Mouse (Mus musculus) testis, postnatal 10 days (tissue): ENCODE measurements around the gene 1810046K07Rik.

Experiments used
- DNase-seq: peaks from one replicate; pipeline ENCODE4 v3.0.0; 2021; ENCODE audit warnings: low spot score

Gene 1810046K07Rik

DNA sequence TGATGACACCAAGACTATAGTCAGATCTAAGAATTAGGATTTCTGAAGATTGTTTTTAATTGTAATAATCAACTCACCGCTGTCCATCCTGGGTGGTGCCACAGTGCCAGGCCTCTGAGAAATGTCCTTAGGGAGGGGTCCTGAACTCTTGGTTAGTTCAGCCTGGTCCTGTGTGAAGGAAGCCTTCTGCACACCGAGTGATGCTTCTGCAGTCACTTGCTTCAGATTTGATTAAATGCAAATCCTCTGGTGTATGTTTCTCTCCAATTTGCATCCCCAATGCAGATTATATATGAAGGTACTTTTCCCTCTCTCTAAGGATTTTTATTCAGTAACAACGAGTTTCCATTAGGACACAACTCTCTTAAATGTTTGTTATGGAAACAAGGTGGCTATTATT lies at the start of gene 1810046K07Rik:
Gene 1810046K07Rik, minus strand, starts transcription at position 187 of the 400 bp plus-strand sequence.
- no peak for DNase-seq

DNA sequence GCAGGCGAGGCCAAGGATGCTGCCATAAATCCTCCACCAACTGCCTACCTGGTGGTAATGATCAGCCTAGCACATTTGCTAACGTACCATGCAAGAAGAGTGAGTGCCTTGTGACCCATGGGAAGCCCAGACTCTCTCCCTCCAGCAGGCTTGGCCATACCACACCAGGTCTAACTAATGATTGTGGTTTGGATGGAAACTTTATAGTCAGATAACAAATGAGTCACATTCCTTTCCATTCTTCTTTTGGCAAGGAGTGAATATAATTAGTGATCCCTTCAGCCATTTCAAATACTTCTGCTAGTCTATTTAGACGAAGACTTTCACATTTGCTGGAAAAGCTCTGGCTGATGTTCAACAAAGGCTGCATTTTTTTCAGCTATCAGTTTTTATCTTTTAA lies 40.8 kb upstream of the 1810046K07Rik start:
- no peak for DNase-seq

DNA sequence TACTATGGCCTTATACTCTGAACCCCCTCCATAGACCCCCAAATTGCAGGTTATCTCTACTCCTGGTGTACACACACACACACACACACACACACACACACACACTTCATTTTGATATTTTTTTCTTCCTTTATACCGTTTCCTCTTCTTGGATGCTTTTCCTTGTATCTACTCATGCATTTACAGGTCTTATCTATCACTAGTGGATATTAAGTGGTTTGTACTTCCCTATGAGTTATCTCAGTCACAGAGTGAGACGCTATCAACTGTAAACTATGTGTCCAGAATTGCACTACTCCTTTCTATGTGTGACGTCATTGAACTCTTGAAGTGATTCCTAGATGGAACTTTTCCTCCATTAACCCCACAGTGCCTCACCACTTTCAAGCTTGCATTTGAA lies 38.4 kb upstream of the 1810046K07Rik start:
- no peak for DNase-seq

DNA sequence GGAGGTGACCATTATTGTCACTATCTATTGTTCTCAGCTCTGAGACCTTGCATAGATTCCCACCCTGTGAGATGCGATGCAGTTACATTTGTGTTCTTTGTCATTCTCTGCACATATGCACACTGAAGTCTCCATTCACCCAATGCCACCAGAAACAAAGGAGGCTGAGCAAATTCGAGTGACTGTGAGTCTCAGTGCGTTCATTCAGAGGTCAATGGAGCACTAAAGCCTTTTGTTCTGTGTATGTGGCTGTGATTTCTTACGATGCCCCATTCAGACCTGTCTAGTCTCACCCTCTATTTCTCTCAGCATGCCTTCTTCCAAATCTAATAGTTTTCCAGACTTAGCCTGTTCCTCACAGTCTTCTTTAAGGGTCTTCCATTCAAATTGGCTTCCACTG lies 35.3 kb upstream of the 1810046K07Rik start:
- no peak for DNase-seq

DNA sequence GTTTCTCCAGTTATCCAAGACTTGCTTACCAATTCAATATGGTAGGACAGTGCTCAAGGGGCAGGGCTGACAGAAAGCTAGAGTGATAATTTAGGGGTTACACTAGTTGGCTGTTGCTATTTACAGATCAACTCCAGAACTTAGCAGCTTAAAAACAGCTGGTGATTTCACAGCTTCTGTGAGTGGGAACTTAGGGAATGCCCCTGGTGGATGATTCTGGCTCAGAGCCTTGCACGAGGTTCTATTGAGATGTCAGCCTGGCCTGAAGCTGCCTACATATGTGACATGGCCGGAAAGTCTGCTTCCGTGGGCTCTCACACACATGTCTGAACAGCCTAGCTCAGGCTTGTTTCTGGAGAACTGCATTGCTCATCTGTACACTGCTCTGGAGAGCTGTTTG lies 24.8 kb upstream of the 1810046K07Rik start:
- DNase-seq, result no peak

DNA sequence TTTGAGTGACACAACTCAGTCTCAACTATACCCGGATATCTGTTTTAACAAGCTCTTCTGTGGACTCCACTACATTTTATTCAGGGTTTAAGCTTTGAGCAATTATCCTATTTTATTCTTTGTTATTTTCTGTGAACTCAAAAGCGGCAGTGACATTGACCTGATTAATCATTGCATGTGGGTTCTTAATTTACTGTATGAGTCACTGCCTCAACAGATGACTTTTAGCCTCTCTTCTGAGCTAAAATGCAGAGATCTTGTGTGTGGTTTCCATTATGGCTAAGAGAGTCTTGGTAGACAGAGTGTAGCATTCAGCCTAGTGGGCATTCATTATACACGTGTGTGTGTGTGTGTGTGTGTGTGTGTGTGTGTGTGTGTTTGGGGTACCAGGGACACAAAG lies 24.2 kb upstream of the 1810046K07Rik start:
- DNase-seq, result no peak

DNA sequence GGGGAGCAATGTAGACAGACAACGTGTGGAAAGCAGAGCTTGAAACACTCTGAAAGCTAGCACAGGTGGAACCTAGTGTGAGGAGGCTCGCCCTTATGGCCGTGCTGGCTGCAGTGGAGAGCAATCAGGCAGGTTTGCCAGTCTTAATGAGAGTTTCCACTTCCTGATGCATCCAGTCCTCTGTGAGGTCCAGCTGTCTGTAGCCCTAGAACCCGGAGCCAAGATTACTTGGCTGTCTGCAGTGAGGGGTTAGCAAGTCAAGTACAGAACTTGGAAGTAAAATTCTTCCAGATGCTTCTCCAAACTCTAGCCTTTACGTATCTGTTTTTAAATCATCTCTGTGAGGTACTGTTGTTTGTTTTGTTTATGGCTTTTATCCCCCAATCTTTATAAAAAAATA lies 20.7 kb upstream of the 1810046K07Rik start:
- no peak for DNase-seq

DNA sequence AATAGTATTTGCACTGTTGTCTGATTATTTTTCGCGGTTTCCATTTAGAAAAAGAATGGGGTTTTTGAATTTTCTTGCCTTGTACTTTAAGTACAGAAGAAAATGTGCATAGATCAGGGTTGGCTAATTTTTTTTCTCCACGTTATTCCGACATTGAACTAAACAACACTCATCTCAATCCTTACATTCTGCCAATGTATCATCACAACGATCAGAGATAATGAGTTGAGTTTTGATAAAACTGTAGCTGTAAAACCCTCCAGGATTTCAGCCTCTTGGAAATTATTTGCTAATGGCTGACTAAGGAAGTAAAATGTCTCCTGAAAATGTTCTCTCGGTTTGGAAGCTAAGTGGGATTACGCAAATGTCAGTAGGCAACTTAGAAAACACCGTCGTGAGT lies 17.1 kb upstream of the 1810046K07Rik start:
- no peak for DNase-seq

DNA sequence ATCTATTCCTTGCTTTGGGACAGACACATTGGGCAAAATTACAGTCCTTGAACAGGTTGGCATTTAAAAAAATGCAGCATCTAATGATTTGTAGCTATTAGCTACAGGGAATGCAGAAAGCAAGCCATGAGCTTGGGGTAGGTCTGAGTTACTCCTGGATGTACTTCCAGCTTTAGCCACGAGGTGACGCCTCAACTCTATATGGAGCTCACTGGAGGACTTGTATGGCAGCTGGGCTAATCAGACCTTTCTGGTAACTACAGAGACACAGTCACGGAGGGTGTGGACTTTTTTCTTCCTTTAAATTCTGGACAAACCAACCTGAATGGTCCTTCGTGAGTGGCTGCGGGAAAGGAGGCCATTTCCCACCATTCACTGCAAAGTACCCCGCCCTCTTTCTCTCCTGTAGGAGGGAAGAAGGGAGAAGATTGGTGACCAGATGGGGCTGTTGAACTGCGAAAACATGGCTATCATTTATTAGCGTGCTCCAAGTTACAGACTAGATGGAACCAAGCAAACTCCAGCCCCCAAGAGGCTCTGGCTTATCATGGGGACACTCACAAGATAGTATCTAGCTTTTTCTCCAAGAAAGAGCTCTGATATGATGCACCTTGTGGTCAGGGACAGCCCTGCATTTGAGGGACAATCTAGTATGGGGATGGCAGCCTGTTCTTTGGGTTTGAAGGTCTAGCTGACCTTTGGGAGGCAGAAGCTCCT lies 6.7 kb upstream of the 1810046K07Rik start:
- DNase-seq, result peak; percentile 91

DNA sequence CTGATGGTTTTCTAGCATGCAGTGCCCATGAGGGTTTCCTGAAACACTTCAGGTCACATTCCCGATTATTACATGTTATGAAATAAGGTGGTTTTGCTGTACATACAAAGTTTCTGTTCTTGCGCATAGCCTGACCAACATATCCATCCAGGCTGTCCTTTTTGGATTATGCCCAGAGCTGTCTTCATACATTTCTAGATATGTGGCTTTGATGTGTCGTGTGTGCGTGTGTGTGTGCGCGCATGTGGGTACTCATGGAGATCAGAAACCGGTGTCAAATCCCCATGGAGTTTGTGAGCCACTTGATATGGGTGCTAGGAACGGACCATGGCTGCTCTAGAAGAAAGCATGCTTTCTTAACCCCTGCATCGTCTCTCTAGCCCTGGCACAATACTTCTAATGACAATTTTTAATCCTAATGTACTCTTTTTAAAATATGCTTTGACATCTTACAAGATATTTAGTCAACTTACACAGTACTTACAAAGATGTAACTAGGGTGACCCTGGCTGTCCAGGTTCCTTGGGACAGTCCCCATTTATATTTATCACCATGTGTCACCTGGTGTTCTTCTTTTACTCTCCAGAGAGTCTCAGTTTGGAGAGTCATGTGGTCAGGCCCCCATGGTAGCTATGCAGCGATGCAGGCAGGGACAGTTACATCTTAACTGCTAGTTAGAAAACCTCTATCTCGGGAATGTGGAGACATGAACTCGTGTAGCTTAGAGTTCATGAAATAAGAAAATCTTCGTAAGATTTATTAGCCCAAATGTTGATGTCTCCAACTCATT lies 2.9 kb upstream of the 1810046K07Rik start:
- DNase-seq, result no peak

DNA sequence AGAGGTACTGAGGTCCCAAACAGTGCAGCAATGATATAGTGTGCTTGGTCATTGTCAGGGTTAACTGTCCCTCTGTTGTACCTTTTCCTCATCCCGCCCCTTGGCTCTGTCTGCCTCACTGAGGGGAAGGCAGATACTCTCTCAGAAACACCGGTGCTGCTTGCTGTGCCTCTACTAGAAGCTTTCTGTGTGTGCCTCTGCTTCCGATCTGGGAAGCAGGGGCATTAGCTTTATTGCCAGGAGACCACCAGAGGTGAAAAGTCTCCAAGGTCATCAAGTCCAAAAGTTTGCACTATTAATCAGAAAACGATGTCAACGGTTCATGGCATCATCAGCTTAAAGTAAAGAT lies 1.2 kb downstream of the 1810046K07Rik start:
- no peak for DNase-seq

DNA sequence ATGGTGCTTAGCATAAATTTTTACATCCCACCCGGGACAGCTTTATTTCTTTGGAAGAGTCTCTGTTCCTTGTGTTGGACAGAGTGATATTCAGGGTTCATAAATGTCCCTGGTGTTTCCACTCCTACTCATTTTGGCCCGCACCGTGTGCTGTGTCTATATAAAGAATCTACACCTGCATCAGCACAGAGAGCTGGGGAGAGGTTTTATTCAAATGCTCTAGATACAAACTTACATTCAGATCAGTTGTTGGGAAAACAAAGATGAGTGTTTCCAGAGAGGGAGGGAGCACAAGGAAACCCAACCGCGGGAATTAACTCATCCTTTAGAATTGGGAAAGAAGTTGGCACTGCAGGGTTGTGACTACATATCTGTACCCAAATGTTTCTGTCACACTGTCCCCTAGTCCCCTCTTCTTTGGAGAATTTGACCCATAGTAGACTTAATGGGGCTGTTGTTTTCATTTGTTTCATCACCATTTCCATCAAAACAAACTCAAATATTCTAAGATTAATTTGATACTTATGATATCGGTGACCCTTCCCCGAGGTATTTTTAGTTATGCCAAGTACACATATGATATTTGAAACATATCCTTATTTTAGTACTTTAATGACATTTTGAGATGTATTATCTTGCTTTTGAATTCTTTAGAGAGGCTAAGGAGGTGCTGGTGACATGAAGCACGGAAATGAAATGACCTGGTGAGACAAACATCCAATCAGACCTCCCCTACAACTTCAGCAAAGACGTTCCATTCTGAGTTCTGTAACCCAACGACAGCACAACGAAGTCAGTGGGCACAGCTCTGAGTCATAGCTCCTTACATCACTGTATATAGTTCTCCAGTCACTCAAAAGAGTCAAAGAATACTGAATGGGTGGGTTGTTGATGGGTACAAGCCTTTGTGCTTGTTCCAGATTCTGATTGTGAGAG lies 1.8 kb downstream of the 1810046K07Rik start:
- DNase-seq, result no peak

DNA sequence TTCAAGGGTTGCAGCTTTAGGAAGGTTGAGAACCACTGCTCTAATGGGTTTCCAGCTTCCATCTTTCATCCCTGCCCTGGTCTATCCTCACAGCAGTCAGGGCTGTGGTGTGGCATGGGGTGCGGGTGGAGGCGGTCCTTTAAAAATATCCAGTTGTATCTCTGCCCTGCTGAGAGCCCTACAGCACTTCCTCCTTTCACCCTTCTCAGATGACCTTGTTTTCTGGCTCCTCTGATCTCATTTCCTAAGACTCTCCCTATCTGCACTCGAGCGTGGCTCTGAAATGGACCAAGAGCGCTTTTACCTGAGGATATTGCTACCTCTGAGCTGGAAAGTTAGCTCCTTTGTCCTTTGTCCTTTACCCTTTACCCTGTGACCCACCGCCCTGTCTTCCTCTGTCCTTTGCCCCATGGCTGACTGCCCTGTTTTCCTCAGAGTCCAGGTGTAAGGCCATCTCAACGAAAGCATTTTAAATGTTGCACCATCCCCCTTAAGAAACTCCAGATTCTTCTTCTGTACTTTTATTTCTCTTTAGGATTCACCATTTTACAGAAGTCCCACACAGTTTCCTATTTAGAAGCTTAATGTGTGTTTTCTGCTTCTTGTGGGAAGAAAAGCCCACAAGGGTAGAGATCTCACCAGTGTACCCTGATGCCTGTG lies 4.2 kb downstream of the 1810046K07Rik start:
- no peak for DNase-seq

DNA sequence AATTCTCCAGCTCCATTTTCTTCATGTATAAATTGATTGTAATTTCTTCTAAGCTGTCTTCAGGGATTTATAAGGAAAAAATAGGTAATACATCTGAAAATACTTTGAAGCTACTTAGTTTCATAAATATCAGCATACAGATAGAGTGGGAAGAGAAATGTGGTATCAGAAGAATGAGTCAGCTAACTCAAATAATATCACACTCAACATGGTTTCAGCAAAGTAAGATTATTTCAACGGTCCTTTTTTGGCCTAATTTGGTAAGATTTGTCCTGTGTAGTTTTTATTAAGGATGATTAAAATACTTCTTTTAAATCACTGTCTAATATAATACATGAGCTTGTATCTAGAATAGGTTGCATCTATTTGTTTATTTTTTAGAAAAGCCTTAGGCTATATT lies 8.6 kb downstream of the 1810046K07Rik start:
- DNase-seq, result no peak

DNA sequence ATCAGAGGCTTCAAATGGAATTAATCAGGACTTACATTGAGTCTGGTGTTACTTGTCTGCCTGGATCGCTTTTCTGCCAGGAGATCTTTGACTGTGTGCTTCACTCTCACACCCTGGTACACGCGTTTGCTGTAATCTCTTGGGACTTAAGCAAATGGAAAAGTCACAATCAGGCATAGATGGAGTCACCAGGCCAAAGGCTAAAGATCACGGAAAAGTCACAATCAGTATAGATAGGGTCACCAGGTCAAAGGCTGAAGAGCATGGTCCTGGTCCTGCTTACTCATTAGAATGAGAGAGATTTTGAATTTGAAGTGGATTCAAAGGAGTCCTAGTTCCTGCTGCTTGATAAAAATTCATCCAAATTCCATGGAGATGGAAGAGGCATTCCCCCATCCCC lies 10.5 kb downstream of the 1810046K07Rik start:
- DNase-seq, result no peak

DNA sequence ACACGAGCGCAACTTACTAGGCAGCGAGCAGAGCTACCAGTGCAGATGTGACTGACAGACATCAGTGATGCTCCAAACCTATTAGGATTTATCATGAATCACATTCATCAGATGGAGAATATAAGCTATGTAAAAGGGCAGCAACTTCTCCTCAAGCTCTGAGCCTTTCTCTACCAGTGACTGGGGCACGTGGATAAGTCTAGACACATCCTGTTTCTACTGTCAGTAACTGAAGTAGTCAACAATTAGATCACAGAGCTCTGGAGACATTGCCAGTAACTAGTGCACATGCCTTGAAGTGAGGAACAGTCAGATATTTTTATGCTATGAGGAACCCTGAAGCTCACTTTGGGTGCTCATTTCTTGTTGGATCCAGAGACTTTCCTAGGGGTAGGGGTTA lies 11.4 kb downstream of the 1810046K07Rik start:
- DNase-seq, result no peak

DNA sequence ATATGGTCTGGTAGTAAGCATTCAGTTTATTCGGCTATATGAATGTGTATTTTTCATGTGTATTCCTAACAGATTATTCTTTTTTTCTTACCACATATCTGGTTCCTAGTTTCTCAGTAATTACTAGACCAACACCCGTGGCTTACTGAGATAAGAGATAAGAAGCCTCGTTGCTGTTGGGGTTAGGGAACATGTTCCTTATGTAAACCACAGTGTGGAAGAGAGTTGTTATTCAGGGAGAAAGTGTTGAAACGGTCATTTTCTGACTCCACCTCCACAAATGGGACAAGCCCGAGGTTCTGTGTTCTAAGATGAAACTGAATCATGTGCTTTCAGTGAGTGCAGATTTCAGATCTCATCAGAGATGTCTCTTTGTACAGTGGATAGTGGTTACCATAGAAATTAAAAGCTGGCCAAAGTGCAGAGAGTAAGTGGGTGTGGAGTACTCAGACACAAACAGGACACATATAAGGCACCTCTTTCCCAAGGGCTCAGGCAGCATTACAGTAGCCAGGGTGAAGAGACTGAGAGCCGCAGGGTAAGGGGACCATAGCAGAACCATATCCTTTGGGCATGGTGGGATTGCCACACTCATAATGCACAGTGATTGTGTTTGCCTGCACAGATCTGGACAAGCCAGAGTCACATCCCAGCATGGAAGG lies 13.2 kb downstream of the 1810046K07Rik start:
- no peak for DNase-seq

DNA sequence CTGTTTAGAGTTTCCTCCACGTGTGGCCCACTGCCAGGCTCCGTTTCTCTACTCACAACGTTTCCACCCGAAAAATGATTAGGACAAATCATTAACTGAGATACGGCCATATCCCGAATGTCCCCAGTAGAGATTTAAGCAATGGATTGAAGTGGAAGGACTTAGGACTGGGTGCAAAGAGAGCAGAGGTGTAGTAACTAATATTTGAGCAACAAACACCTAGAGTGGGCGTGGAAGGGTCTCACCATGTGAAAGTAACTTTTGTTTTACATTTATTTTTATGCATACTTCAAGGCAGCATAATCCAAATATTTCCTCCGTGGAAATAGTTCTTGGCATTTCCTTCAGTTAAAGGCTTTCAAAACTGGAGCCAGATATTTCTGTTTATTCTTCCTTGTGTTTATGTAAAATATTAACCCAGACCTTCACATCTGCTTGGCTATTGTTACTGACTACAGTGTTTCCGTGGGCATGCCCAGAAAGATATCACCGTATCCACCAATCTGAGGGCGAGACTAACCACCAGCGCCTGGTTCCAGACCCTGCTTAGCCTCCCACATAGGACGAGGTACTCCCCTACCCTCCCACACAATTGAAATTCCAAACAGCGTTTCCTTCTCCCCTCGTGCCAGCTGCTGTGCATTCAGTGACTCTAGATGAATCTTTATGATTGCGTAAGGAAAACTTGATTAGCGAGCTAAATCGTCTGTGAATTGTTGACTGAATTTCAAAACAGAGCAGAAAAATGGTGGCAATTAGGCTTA lies 16.0 kb downstream of the 1810046K07Rik start:
- no peak for DNase-seq

DNA sequence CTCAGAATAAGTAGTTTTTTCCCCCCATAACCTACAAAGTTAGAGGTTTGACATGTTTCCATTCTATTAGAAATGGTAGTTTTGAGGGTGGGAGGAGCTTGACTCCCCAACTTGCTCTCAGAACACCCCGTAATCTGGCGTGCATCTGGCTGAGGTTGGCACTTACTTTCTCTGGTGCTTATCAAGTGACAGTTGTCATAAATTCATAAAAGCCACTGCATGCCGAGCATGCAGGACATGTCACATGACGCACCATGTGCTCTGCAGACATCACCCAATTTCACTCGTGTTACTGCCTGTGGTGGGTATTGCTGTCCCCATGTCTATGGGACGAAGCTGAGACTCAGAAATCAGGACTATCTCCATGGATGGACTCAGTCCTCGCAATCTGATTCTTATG lies 18.2 kb downstream of the 1810046K07Rik start:
- DNase-seq, result no peak

DNA sequence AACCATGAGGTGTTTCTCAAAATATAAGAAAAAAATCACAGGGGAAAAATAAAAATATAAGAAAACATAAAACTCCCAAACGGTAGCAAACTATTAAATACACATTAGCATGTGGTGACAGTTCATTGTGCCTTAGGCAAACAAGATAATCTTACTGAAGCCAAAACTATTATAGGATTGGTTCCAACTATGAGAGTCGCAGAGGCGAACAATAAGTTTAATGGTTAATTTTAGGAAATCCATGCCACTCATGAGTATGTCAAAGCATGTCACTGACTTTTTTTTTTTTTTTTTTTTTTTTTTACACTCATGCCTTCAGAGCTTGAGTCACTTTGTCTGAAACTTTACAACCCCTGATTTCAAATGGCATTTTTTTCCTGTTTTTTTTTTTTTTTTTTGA lies 22.4 kb downstream of the 1810046K07Rik start:
- DNase-seq, result no peak

DNA sequence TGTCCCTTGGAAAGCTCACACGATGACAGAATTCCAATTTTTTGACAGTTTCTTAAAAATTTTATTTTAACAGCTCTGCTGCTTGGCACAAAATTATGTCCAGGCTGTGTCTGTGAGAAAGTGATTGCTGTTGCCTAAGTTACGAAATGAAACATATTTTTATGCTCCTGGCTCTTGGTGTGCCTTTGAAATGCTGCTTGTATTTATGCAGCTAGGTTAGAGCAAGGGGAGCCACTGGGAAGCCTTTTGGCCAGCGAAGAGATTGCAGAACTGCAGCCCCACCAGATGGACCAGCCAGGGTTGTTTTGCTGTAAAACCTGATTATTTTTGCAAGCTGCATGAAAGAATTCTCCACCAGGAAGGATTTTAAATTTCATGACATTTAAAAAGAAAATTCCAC lies 23.6 kb downstream of the 1810046K07Rik start:
- DNase-seq, result no peak
